Comparison of ENCODE assay signal across 8 mouse cellular contexts in the genomic region with DNA sequence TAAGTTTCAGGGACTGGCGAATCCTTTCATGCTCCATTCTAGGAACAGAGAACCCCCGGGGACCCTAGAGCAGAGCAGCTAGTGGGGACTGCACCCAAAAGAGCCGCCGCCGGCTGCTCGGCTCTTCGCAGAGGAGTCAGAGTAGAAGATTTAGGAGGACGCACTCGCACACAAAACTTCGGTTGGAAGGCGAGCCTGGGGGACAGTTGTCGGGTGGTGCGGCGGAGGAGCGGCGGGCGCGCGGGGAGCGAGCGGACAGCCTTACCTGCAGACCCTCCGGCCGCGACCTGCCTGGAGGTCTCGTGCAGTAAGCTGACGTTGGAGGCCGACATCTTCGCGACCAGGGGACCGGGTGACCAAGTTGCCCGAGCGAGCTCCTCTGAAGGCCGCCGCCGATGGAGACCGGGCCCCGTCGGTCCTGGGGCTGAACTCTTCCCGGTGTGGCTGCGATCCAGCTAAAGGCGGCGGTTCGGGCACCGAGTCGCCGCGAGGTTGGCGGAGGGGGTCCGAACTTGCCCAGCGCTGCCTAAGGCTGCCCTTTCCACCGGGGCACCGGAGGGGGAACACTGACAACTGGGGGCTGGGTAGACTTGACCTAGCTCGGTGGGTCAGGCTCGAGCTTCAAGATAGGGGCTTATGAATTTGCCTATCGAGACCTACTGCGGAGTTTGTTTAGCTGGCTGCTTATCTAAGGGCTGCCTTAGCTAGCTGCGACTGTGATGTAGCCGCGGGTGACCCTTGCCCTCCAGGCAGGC. TPM values are rescaled to one million over a fixed set of nuclear protein-coding genes. Genes with fewer than 3 reads are reported as not detected.
DNase-seq lines count a peak whose midpoint lies in the region; ATAC-seq and TF ChIP-seq lines count a peak whose summit lies in the region.

No protein-coding gene starts in this region.

- H3K9ac ChIP-seq in forebrain, postnatal 0 days = peak overlapping the region; percentile 37; the same call in 1 of the 2 replicates
- H3K9ac ChIP-seq in hindbrain, embryonic 13.5 days = peak overlapping the region; percentile 63
- peak overlapping the region; percentile 56 for H3K9ac ChIP-seq in midbrain, embryonic 16.5 days (ENCODE audit: low read depth, low read length)

- H3K4me3 ChIP-seq in forebrain, postnatal 0 days (ENCODE audit: low read depth, low read length) = peak overlapping the region; percentile 46
- peak overlapping the region; percentile 44 for H3K4me3 ChIP-seq in hindbrain, embryonic 13.5 days
- H3K4me3 ChIP-seq in midbrain, embryonic 16.5 days (ENCODE audit: low read depth, low read length) = peak overlapping the region; percentile 44

- H3K4me1 ChIP-seq in forebrain, postnatal 0 days (ENCODE audit: insufficient read depth) = no peaks in the 10 kb centered on the region; the same call in 1 of the 2 replicates
- H3K4me1 ChIP-seq in hindbrain, embryonic 13.5 days (replicated peaks) = peaks cover 11% of the 10 kb centered on the region
- H3K4me1 ChIP-seq in midbrain, embryonic 16.5 days (ENCODE audit: control insufficient read depth, insufficient read depth, low read length) = peaks cover 6% of the 10 kb centered on the region; the same call in 1 of the 2 replicates

- H3K27me3 ChIP-seq in forebrain, postnatal 0 days (ENCODE audit: insufficient read depth, low read length) = peaks cover 14% of the 10 kb centered on the region
- H3K27me3 ChIP-seq in hindbrain, embryonic 13.5 days = peaks cover 27% of the 10 kb centered on the region
- H3K27me3 ChIP-seq in midbrain, embryonic 16.5 days (ENCODE audit: control insufficient read depth, insufficient read depth, low read depth, low read length) = peaks cover 8% of the 10 kb centered on the region

- WGBS in forebrain, postnatal 0 days = 3% methylated on average over 59 of the region's 59 CpGs
- WGBS in hindbrain, embryonic 13.5 days = under 1% methylated on average over 59 of the region's 59 CpGs
- under 1% methylated on average over 59 of the region's 59 CpGs for WGBS in midbrain, embryonic 16.5 days

- no peak for TF ChIP-seq POLR2A in brain, embryonic 14.5 days (IDR thresholded peaks at IDR 0.05; ENCODE audit: borderline replicate concordance, extremely low read depth, insufficient read depth, insufficient read length, poor library complexity, severe bottlenecking)

- H3K36me3 ChIP-seq in forebrain, postnatal 0 days (ENCODE audit: insufficient read depth) = no peaks in the 10 kb centered on the region
- no peaks in the 10 kb centered on the region for H3K36me3 ChIP-seq in hindbrain, embryonic 13.5 days
- H3K36me3 ChIP-seq in midbrain, embryonic 16.5 days (ENCODE audit: control insufficient read depth, insufficient read depth, low read length) = no peaks in the 10 kb centered on the region

- peak; percentile 34 to 39 for DNase-seq in cerebellum, postnatal 14 days
- DNase-seq in cerebellum, adult 9-11 months = no peak
- DNase-seq in brain, embryonic 14.5 days (ENCODE audit: low read depth) = peak; percentile 50
- peak; percentile 11 for DNase-seq in forebrain, postnatal 0 days
- peak; percentile 84 for DNase-seq in liver
- DNase-seq in thymus, postnatal 25 days = peak; percentile 1

- H3K9me3 ChIP-seq in forebrain, postnatal 0 days (ENCODE audit: low read length) = no peaks in the 10 kb centered on the region
- no peaks in the 10 kb centered on the region for H3K9me3 ChIP-seq in hindbrain, embryonic 13.5 days
- no peaks in the 10 kb centered on the region for H3K9me3 ChIP-seq in midbrain, embryonic 16.5 days (replicated peaks; ENCODE audit: control insufficient read depth, low read length, poor library complexity, severe bottlenecking)

- H3K27ac ChIP-seq in forebrain, postnatal 0 days (ENCODE audit: low read depth, low read length) = no peak overlapping the region
- H3K27ac ChIP-seq in hindbrain, embryonic 13.5 days = no peak overlapping the region
- no peak overlapping the region for H3K27ac ChIP-seq in midbrain, embryonic 16.5 days (ENCODE audit: low read length)

- TF ChIP-seq CTCF in brain, embryonic 14.5 days (IDR thresholded peaks at IDR 0.05; ENCODE audit: borderline replicate concordance, extremely low read depth, insufficient read depth, insufficient read length) = no peak
- TF ChIP-seq CTCF in forebrain, postnatal 0 days (IDR thresholded peaks at IDR 0.05; ENCODE audit: low read depth) = no peak

- ATAC-seq in forebrain, postnatal 0 days = peak; percentile 27
- ATAC-seq in hindbrain, embryonic 13.5 days (ENCODE audit: low FRiP score) = peak; percentile 54; the same call in 1 of the 2 replicates
- peak; percentile 58; the same call in 1 of the 2 replicates for ATAC-seq in midbrain, embryonic 16.5 days

- peak overlapping the region; percentile 92 for H3K4me2 ChIP-seq in forebrain, postnatal 0 days (ENCODE audit: low read depth)
- peak overlapping the region; percentile 74 for H3K4me2 ChIP-seq in hindbrain, embryonic 13.5 days
- H3K4me2 ChIP-seq in midbrain, embryonic 16.5 days (ENCODE audit: low read length) = peak overlapping the region; percentile 93

RNA-seq across cellular contexts. Expression of a gene that starts 0.5 kb away (rescaled TPM):
- 0.14 TPM in 1 of 2 replicates, not detected in the other for polyA plus RNA-seq in brain, embryonic 14.5 days (2012; rRNA removed)
- total RNA-seq in forebrain, postnatal 0 days (2014; rRNA removed) = 0.19 TPM in 1 of 2 replicates, not detected in the other
- 0.26 and 0.29 TPM in 2 replicates for polyA plus RNA-seq in forebrain, postnatal 0 days (2015; fragmentation: Nextera tagmentation; extraction: Ambion mirVana)
- polyA plus RNA-seq in hindbrain, embryonic 13.5 days (2015; fragmentation: Nextera tagmentation; extraction: Ambion mirVana) = 0.22 and 0.27 TPM in 2 replicates
- polyA plus RNA-seq in midbrain, embryonic 16.5 days (2015; fragmentation: Nextera tagmentation; extraction: Ambion mirVana) = 0.15 and 0.26 TPM in 2 replicates

RNA-seq across cellular contexts. Expression of a gene that starts 33.4 kb away (rescaled TPM):
- polyA plus RNA-seq in brain, embryonic 14.5 days (2012; rRNA removed) = 20.8 and 21.6 TPM in 2 replicates
- total RNA-seq in forebrain, postnatal 0 days (2014; rRNA removed) = 25.3 and 27.9 TPM in 2 replicates
- 12.3 and 15.7 TPM in 2 replicates for polyA plus RNA-seq in forebrain, postnatal 0 days (2015; fragmentation: Nextera tagmentation; extraction: Ambion mirVana)
- polyA plus RNA-seq in hindbrain, embryonic 13.5 days (2015; fragmentation: Nextera tagmentation; extraction: Ambion mirVana) = 33.1 and 33.4 TPM in 2 replicates
- polyA plus RNA-seq in midbrain, embryonic 16.5 days (2015; fragmentation: Nextera tagmentation; extraction: Ambion mirVana) = 27.3 and 29.9 TPM in 2 replicates

RNA-seq across cellular contexts. Expression of a gene that starts 33.4 kb away (rescaled TPM):
- 2.9 TPM in 2 replicates for polyA plus RNA-seq in brain, embryonic 14.5 days (2012; rRNA removed)
- 6.2 and 7.1 TPM in 2 replicates for total RNA-seq in forebrain, postnatal 0 days (2014; rRNA removed)
- 3.4 and 4.5 TPM in 2 replicates for polyA plus RNA-seq in forebrain, postnatal 0 days (2015; fragmentation: Nextera tagmentation; extraction: Ambion mirVana)
- 5.3 and 5.6 TPM in 2 replicates for polyA plus RNA-seq in hindbrain, embryonic 13.5 days (2015; fragmentation: Nextera tagmentation; extraction: Ambion mirVana)
- polyA plus RNA-seq in midbrain, embryonic 16.5 days (2015; fragmentation: Nextera tagmentation; extraction: Ambion mirVana) = 3.8 and 4.5 TPM in 2 replicates
